Mouse (Mus musculus) olfactory bulb, adult 2 months (tissue): Measurements from ENCODE around the gene Barhl1.

Source experiments
- CTCF ChIP-seq: fragments of 200-500 bp; IDR thresholded peaks from 2 replicates; pipeline ENCODE4 v1.5.1; 2012; ENCODE audit warnings: low read depth, mild to moderate bottlenecking, low read length, moderate library complexity; ENCODE audit not compliant: insufficient read depth
- POLR2A ChIP-seq: fragments of 200-500 bp; IDR thresholded peaks from 2 replicates; pipeline ENCODE4 v1.6.1; 2012; ENCODE audit warnings: mild to moderate bottlenecking, low read depth, low read length, moderate library complexity; ENCODE audit not compliant: insufficient read depth

- TF ChIP-seq CTCF = no peak
- TF ChIP-seq POLR2A = no peak
These were observed 2.5 kb upstream of the Barhl1 start for GRCm38 (mm10) chr2:28919001-28919400.
